Mouse (Mus musculus) forebrain, embryonic 16.5 days (tissue): ENCODE results near the gene Stat4. TPM values are rescaled to one million over a fixed set of nuclear protein-coding genes. Genes with fewer than 3 reads are reported as not detected.

ENCODE experiments used
- ATAC-seq: fragments of 200-750 bp; cut with Nextera tagmentation; 2 replicates; pipeline ENCODE4 v1.8.0; 2017; ENCODE audit warnings: mild to moderate bottlenecking, moderate library complexity
- H3K27ac ChIP-seq: fragments of 300-500 bp; sonication (generic); 2 replicates; pipeline ENCODE4 v1.5.1; 2014; ENCODE audit warnings: low read length, control low read depth
- H3K27me3 ChIP-seq: fragments of 300-500 bp; sonication (generic); replicated peaks from 2 replicates; pipeline ENCODE4 v1.6.1; 2014; ENCODE audit warnings: low read length; ENCODE audit not compliant: control insufficient read depth, insufficient read depth
- H3K36me3 ChIP-seq: fragments of 300-500 bp; sonication (generic); 2 replicates; pipeline ENCODE4 v1.6.1; 2014; ENCODE audit not compliant: control insufficient read depth, insufficient read depth
- H3K4me1 ChIP-seq: fragments of 300-500 bp; sonication (generic); replicated peaks from 2 replicates; pipeline ENCODE4 v1.6.1; 2014; ENCODE audit warnings: low read length; ENCODE audit not compliant: control insufficient read depth, insufficient read depth
- H3K4me2 ChIP-seq: fragments of 300-500 bp; sonication (generic); 2 replicates; pipeline ENCODE4 v1.6.1; 2014; ENCODE audit warnings: mild to moderate bottlenecking, low read length, control low read depth
- H3K4me3 ChIP-seq: fragments of 300-500 bp; sonication (generic); replicated peaks from 2 replicates; pipeline ENCODE4 v1.5.1; 2014; ENCODE audit warnings: mild to moderate bottlenecking, low read length, control low read depth
- H3K9ac ChIP-seq: fragments of 300-500 bp; sonication (generic); replicated peaks from 2 replicates; pipeline ENCODE4 v1.6.1; 2014; ENCODE audit warnings: low read depth, low read length, control low read depth
- H3K9me3 ChIP-seq: fragments of 300-500 bp; sonication (generic); 2 replicates; pipeline ENCODE4 v1.6.1; 2016; ENCODE audit warnings: low read length; ENCODE audit not compliant: control insufficient read depth
- WGBS: fragments of 180-500 bp; shearing (Covaris S2); extraction: QIAGEN DNeasy Blood & Tissue Kit; methylation state at CpG from one replicate; pipeline ENCODE4 v1.1.7; 2014; 5-methylcytosine and 5-hydroxymethylcytosine counted together
- polyA plus RNA-seq: library from polyadenylated mRNA; unstranded; fragments of >200 nt; fragmentation: Nextera tagmentation; extraction: Ambion mirVana; gene quantifications from 2 replicates; pipeline ENCODE4 v1.2.1, GENCODE M21; 2015

Gene Stat4
- polyA plus RNA-seq, 1 experiment from 2014 or later, result 0.46 TPM

GRCm38 (mm10) chr1:52151166-52151565 lies 164.2 kb downstream of the Stat4 start:
- Histone ChIP-seq H3K4me1 (peaks cover 7% of the 10 kb centered on the region), H3K27me3 (no peaks in the 10 kb centered on the region), H3K36me3 (no peaks in the 10 kb centered on the region), H3K9me3 (no peaks in the 10 kb centered on the region), H3K9ac (no peak overlapping the region), H3K4me2 (no peak overlapping the region), H3K27ac (no peak overlapping the region), H3K4me3 (no peak overlapping the region)
- ATAC-seq, result no peak
- WGBS, result 89% methylated on average over 5 of the region's 5 CpGs

- 68% methylated on average over 13 of the region's 13 CpGs for WGBS
- H3K4me2 ChIP-seq, result no peak overlapping the region
- no peaks in the 10 kb centered on the region for H3K36me3 ChIP-seq
- H3K27ac ChIP-seq, result no peak overlapping the region
- H3K9me3 ChIP-seq, result no peaks in the 10 kb centered on the region
- no peak overlapping the region for H3K9ac ChIP-seq
- peaks cover 7% of the 10 kb centered on the region for H3K4me1 ChIP-seq
- H3K27me3 ChIP-seq, result no peaks in the 10 kb centered on the region
- ATAC-seq, result no peak
- H3K4me3 ChIP-seq, result no peak overlapping the region
Measured at GRCm38 (mm10) chr1:52152369-52152768, 165.4 kb downstream of the Stat4 start.

DNA sequence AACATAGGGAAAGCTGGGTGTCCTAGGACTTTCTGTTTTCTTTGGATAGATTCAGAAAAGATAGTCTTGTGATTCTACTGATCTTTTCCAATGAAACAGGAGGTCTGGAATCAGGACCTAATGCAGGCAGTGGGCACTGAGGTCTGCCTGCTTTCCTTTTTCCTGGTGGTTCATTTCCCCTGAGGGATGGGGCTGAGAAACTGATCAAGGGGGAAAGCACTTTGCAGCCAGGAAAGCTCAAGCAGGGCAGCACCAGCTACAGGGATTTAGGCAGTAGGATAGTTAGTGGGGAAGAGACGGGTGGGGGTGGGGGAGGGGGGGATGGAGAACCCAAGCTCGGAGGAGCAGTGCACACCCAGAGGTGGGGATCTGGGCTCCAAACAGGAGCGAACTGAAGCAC lies 166.0 kb downstream of the Stat4 start:
- no peak for ATAC-seq
- H3K27me3 ChIP-seq, result no peaks in the 10 kb centered on the region
- 35% methylated on average over 3 of the region's 3 CpGs for WGBS
- no peak overlapping the region for H3K4me3 ChIP-seq
- H3K9ac ChIP-seq, result no peak overlapping the region
- H3K4me2 ChIP-seq, result no peak overlapping the region
- H3K9me3 ChIP-seq, result no peaks in the 10 kb centered on the region
- H3K36me3 ChIP-seq, result no peaks in the 10 kb centered on the region
- H3K27ac ChIP-seq, result no peak overlapping the region
- H3K4me1 ChIP-seq, result peaks cover 7% of the 10 kb centered on the region

DNA sequence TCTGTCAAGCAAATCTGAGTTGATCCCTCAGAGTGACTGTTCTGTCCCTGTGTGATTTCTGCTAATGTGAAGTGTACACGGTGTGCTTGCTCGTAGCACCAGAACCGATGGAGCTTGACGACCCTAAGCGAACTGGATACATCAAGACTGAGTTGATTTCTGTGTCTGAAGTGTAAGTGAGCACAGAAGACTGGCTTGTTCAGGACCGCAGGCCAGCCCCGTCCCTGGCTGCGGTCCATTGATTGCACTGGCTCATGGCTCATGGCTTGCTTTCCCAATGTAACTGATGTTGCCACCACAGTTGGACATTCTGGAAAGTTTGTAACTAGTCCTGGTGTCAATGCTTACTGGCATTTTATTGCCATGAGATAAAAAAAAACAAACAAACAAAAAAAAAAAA lies 167.9 kb downstream of the Stat4 start:
- Histone ChIP-seq H3K9me3 (no peaks in the 10 kb centered on the region), H3K4me2 (no peak overlapping the region), H3K27ac (no peak overlapping the region), H3K4me1 (peaks cover 7% of the 10 kb centered on the region), H3K9ac (no peak overlapping the region), H3K27me3 (no peaks in the 10 kb centered on the region), H3K36me3 (no peaks in the 10 kb centered on the region), H3K4me3 (no peak overlapping the region)
- 93% methylated on average over 8 of the region's 8 CpGs for WGBS
- no peak for ATAC-seq

- Histone ChIP-seq H3K9ac (no peak overlapping the region), H3K27me3 (no peaks in the 10 kb centered on the region), H3K36me3 (no peaks in the 10 kb centered on the region), H3K4me1 (no peaks in the 10 kb centered on the region), H3K9me3 (no peaks in the 10 kb centered on the region), H3K4me3 (no peak overlapping the region), H3K27ac (no peak overlapping the region), H3K4me2 (no peak overlapping the region)
- WGBS, result 90% methylated on average over 10 of the region's 10 CpGs
- ATAC-seq, result no peak
Measured at GRCm38 (mm10) chr1:52156351-52156750, 169.4 kb downstream of the Stat4 start.

Other genes with a start within 250 kb of the Stat4 start
- 79.4 and 98.0 TPM in 2 replicates for gene Myo1b, start 71.1 kb upstream of the Stat4 start, polyA plus RNA-seq
- gene Stat1, start 132.3 kb downstream of the Stat4 start, polyA plus RNA-seq, result 10.5 and 13.2 TPM in 2 replicates
- gene Gls, start 246.1 kb downstream of the Stat4 start, polyA plus RNA-seq, result 34.8 and 36.0 TPM in 2 replicates